Mouse (Mus musculus) heart, embryonic 16.5 days (tissue): ENCODE data around the gene Gm20828. TPM values are rescaled to one million over a fixed set of nuclear protein-coding genes. Genes with fewer than 3 reads are reported as not detected.
"Not testable (repeated sequence)": the region's sequence is repeated elsewhere in the genome, so short reads cannot be mapped to it uniquely, and the experiment has no call there.

Source experiments
- ATAC-seq: fragments of 200-750 bp; cut with Nextera tagmentation; replicated peaks from 2 replicates; pipeline ENCODE4 v1.8.0; 2017; ENCODE audit warnings: moderate number of reproducible peaks; ENCODE audit not compliant: insufficient read depth, low FRiP score; ENCODE audit errors: extremely low read depth
- H3K27ac ChIP-seq: fragments of 300-500 bp; sonication (generic); 2 replicates; pipeline ENCODE4 v1.5.1; 2014; ENCODE audit warnings: mild to moderate bottlenecking, low read length, control low read depth, moderate library complexity
- H3K27me3 ChIP-seq: fragments of 300-500 bp; sonication (generic); 2 replicates; pipeline ENCODE4 v1.6.1; 2014; ENCODE audit warnings: low read length, mixed read lengths; ENCODE audit not compliant: control insufficient read depth, insufficient read depth
- H3K36me3 ChIP-seq: fragments of 300-500 bp; sonication (generic); 2 replicates; pipeline ENCODE4 v1.6.1; 2014; ENCODE audit not compliant: control insufficient read depth, insufficient read depth
- H3K4me1 ChIP-seq: fragments of 300-500 bp; sonication (generic); 2 replicates; pipeline ENCODE4 v1.6.1; 2014; ENCODE audit warnings: low read length, mixed read lengths; ENCODE audit not compliant: control insufficient read depth, insufficient read depth
- H3K4me2 ChIP-seq: fragments of 300-500 bp; sonication (generic); 2 replicates; pipeline ENCODE4 v1.6.1; 2014; ENCODE audit warnings: low read depth, mild to moderate bottlenecking, control low read depth, low read length
- H3K4me3 ChIP-seq: fragments of 300-500 bp; sonication (generic); 2 replicates; pipeline ENCODE4 v1.5.1; 2014; ENCODE audit warnings: mild to moderate bottlenecking, control low read depth, low read length
- H3K9ac ChIP-seq: fragments of 300-500 bp; sonication (generic); 2 replicates; pipeline ENCODE4 v1.6.1; 2014; ENCODE audit warnings: low read length, control low read depth
- H3K9me3 ChIP-seq: fragments of 300-500 bp; sonication (generic); replicated peaks from 2 replicates; pipeline ENCODE4 v1.6.1; 2016; ENCODE audit warnings: low read length; ENCODE audit not compliant: control insufficient read depth
- WGBS: fragments of 180-500 bp; shearing (Covaris S2); extraction: QIAGEN DNeasy Blood & Tissue Kit; methylation state at CpG from one replicate; pipeline ENCODE4 v1.1.7; 2014; 5-methylcytosine and 5-hydroxymethylcytosine counted together
- polyA plus RNA-seq: library from polyadenylated mRNA; unstranded; fragments of >200 nt; fragmentation: Nextera tagmentation; extraction: Ambion mirVana; gene quantifications from 2 replicates; pipeline ENCODE4 v1.2.1, GENCODE M21; 2015

Gm20828 gene
- not detected in 2 replicates for polyA plus RNA-seq

DNA sequence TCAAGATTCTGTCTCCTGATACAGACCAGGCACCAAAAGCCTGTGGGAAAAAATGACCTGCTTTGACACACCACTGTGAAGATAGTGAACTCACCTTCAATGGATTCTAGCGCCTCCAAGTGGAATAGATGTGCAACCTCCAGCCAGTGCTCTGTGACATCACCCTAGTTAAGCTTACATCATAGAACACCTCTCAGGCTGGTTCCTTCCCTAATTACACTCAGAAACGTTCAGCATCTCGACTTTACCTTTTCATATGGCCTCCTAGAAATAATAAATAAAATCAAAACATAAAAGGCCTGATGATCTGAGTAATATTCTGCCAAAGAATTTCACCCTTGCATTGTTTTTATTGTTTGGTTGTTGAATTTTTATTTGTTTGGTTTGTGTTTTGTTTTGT is at the start of gene Gm20828:
TSS of gene Gm20828 (minus strand) at position 101 of the 400 bp plus-strand sequence.
- not testable (repeated sequence) for H3K27ac ChIP-seq, H3K27me3 ChIP-seq, H3K9ac ChIP-seq, H3K4me2 ChIP-seq, H3K36me3 ChIP-seq, H3K4me3 ChIP-seq, H3K9me3 ChIP-seq, H3K4me1 ChIP-seq, ATAC-seq
- no CpG with 5 or more reads among the region's 3 CpGs for WGBS
